Mouse (Mus musculus) bone marrow macrophage, adult 2 months (primary cell): ENCODE data around the gene Mixl1.

Experiments used
- CTCF ChIP-seq: IDR thresholded peaks from 2 replicates; pipeline ENCODE4 v1.5.1; 2012; ENCODE audit warnings: low read depth, mild to moderate bottlenecking, low read length, moderate library complexity
- POLR2A ChIP-seq: IDR thresholded peaks from 2 replicates; pipeline ENCODE4 v1.6.1; 2012; ENCODE audit warnings: mild to moderate bottlenecking, low read depth, low read length, borderline replicate concordance

GRCm38 (mm10) chr1:180698063-180698462, 1.2 kb upstream of the Mixl1 start:
- TF ChIP-seq CTCF, result no peak
- no peak for TF ChIP-seq POLR2A
